Mouse (Mus musculus) CD4-positive naive resting alpha-beta T cell, adult 76 days (primary cell): ENCODE measurements around the gene Gm49359. TPM values are rescaled to one million over a fixed set of nuclear protein-coding genes. Genes with fewer than 3 reads are reported as not detected.

Experiments used
- total RNA-seq: library from RNA; stranded (reverse); gene quantifications from one replicate; pipeline ENCODE4 v1.2.4, GENCODE M21; 2023

Gm49359 gene
- 8.9 TPM for total RNA-seq

DNA sequence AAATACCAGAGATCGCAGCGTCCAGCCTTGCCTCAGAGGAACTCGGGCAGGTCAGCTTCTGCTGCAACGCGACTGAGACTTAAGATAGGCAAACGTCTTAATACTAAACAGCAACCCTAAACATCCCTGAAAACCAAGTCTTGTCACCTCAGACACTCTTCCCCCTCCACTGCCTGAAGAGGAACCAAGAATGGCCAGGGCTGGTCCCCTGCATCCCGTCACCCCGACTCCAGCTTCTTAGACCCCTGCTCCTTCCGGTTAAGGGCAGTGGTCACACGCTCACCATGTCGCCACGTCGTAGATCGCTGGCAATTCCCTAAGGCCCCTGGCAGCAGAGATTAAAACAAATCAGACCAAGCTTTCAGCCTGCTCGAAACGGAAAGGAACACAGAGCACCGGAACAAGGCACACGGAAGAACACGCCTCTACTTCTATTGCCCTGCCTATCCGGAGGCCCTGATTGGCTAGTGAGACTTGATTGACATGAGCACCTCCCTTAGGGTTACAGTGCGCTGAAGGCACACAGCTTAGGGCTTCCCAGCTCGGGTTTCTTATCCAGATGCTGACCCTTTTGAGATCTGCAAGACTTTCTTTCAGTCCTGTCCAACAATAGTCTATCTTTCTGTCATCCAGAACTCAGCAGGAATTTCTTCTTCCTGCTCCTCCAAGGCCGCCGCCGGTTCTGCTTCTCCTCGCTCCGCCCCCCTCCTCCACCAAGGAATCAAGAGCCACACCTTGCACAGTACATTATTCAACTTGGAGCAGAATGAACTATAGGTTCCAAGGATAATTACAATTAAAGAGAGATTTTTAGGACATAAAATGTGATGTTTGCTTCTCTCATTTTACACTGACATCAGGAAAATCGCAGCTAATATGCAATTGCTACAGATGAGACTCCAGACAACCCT, at the start of gene Gm49359:
Gm49359 (minus strand) TSS at position 409 of the 911 bp plus-strand sequence.

Other genes with a start within 250 kb of the Gm49359 start
- not detected for gene Gm3604, start 83.7 kb downstream of the Gm49359 start, total RNA-seq
- not detected for gene Zfp935, start 91.7 kb upstream of the Gm49359 start, total RNA-seq
- 17.5 TPM for gene Zfp934, start 104.4 kb upstream of the Gm49359 start, total RNA-seq
- gene 6720489N17Rik, start 157.3 kb upstream of the Gm49359 start, total RNA-seq: 1.3 TPM